25 mouse cellular contexts compared by ENCODE assay signal in genomic region chr12:37507406-37507805, GRCm38 (mm10).
"Had no signal": no experiment of that assay in that cellular context is flagged by ENCODE, and none has a peak within 500 bp of the region (broad histone marks: within the 10 kb centered on the region; RNA-seq: fewer than 3 reads in every experiment).

No protein-coding gene starts in this region.

- H3K9me3 ChIP-seq: limb, embryonic 10.5 days; limb, embryonic 13.5 days; liver, embryonic 12.5 days; liver, embryonic 15.5 days; lung, embryonic 15.5 days; megakaryocyte, embryonic 14.5 days had no signal

- H3K27ac ChIP-seq: kidney, postnatal 0 days; layer of hippocampus, adult 2 months; limb, embryonic 10.5 days; limb, embryonic 13.5 days; liver, embryonic 12.5 days; liver, embryonic 15.5 days; lung, embryonic 15.5 days; stomach, postnatal 0 days had no signal

- H3K36me3 ChIP-seq: limb, embryonic 10.5 days; limb, embryonic 13.5 days; liver, embryonic 12.5 days; liver, embryonic 15.5 days; lung, embryonic 15.5 days had no signal

- DNase-seq: kidney, adult 2 months; kidney, postnatal 25 days; layer of hippocampus, adult 9-11 months; liver; lung, adult 18-20 months; lung, postnatal 10 days; lung, postnatal 36 days; midbrain, embryonic 14.5 days; right cerebral cortex, adult 18-20 months; right cerebral cortex, postnatal 14 days; right cerebral cortex, postnatal 4 days; thymus, adult 2 months; thymus, postnatal 14 days; thymus, postnatal 4 days had no signal

- H3K27me3 ChIP-seq: limb, embryonic 13.5 days; liver, embryonic 12.5 days; liver, embryonic 15.5 days; lung, embryonic 15.5 days; megakaryocyte, embryonic 14.5 days had no signal

- H3K4me1 ChIP-seq: limb, embryonic 10.5 days; limb, embryonic 13.5 days; liver, embryonic 12.5 days; liver, embryonic 15.5 days; lung, embryonic 15.5 days; megakaryocyte, embryonic 14.5 days had no signal

- H3K4me3 ChIP-seq: layer of hippocampus, adult 2 months; limb, embryonic 10.5 days; limb, embryonic 13.5 days; liver, embryonic 12.5 days; liver, embryonic 15.5 days; lung, embryonic 15.5 days; megakaryocyte, embryonic 14.5 days had no signal

- H3K9ac ChIP-seq: limb, embryonic 13.5 days; liver, embryonic 12.5 days; liver, embryonic 15.5 days; lung, embryonic 15.5 days had no signal

- H3K4me2 ChIP-seq: limb, embryonic 13.5 days; liver, embryonic 12.5 days; liver, embryonic 15.5 days; lung, embryonic 15.5 days; midbrain, embryonic 11.5 days had no signal

- ATAC-seq: intestine, postnatal 0 days; liver, embryonic 12.5 days had no signal
